Mouse (Mus musculus): ENCODE data around the gene Rgs9. TPM values are rescaled to one million over a fixed set of nuclear protein-coding genes. Genes with fewer than 3 reads are reported as not detected.

The Rgs9 gene
- polyA plus RNA-seq, 1 experiment = 4.8 TPM

DNA sequence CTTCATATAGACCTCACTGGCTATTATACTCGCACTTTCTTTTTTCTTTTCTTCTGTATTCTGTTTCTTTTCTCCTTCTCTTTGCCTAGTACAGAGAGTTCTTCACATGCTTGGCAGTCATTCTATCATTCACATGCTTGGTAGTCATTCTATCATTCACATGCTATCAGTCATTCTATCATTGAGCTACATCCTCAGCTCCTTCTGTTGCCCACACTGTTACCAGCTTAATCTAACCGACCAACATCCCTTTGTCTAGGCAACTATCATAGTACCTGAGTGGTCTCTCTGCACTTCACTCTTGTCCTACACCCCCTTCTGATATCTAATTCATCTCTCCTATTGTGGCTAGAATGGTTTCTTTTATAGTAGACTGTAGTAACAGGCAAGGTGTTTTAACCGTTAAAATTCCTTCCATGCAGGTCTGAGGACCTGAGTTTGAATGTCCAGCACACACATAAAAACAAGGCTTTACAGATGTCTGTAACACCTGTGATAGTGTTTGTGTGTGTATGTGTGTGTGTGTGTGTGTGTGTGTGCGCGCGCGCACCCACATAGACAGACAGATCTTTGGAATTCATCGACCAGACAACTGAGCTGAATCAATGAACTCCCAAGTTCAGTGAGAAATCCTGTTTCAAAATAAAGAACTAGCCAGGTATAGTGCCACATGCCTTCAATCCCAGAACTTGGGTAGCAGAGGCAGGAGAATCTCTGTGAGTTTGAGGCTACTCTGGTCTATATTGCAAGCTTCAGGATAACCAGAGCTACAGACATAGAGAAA is 41.4 kb upstream of the Rgs9 start:
- Histone ChIP-seq H3K9ac (ENCODE audit: low read depth, poor library complexity, severe bottlenecking) (no peak overlapping the region), H3K27me3 (ENCODE audit: control insufficient read depth, insufficient read depth, low read length, poor library complexity, severe bottlenecking) (no peaks in the 10 kb centered on the region), H3K4me3 (ENCODE audit: low read depth, low read length) (no peak overlapping the region), H3K9me3 (replicated peaks; ENCODE audit: control insufficient read depth, insufficient read depth, low read length, poor library complexity, severe bottlenecking) (no peaks in the 10 kb centered on the region), H3K36me3 (ENCODE audit: control insufficient read depth, insufficient read depth, low read length, poor library complexity, severe bottlenecking) (no peaks in the 10 kb centered on the region), H3K27ac (ENCODE audit: insufficient read depth, low read length) (no peak overlapping the region), H3K4me1 (ENCODE audit: control insufficient read depth, insufficient read depth, low read length) (peaks cover 2% of the 10 kb centered on the region)
- TF ChIP-seq EP300 (IDR thresholded peaks at IDR 0.05; ENCODE audit: insufficient read depth, low read depth, low read length) (no peak), CTCF (IDR thresholded peaks at IDR 0.05; ENCODE audit: low read depth, low read length) (no peak)

DNA sequence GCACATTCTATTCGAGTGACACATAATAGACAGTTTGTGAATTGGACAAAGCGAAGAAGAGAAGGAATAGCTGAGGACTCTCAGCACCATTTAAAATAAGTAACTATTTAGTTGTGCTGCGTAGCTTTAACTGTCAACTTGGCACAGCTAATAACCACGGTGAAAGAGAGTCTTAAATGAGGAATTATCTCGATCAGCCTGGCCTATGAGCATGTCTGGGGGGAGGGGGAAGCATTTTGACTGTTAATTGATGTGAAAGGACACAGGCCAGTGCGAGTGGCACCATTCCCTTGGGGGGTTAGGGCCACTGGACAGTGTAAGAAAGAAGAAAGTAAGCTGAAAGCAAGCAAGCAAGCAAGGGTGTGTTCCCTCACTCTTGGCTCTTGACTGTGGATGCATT is 38.0 kb upstream of the Rgs9 start:
- H3K9me3 ChIP-seq (replicated peaks; ENCODE audit: control insufficient read depth, insufficient read depth, low read length, poor library complexity, severe bottlenecking) = no peaks in the 10 kb centered on the region

GRCm38 (mm10) chr11:109334773-109335172 is 36.8 kb upstream of the Rgs9 start:
- H3K4me3 ChIP-seq (ENCODE audit: low read depth, low read length) = no peak overlapping the region
- no peak overlapping the region for H3K9ac ChIP-seq (ENCODE audit: low read depth, poor library complexity, severe bottlenecking)
- H3K4me1 ChIP-seq (ENCODE audit: control insufficient read depth, insufficient read depth, low read length) = no peaks in the 10 kb centered on the region
- H3K9me3 ChIP-seq (replicated peaks; ENCODE audit: control insufficient read depth, insufficient read depth, low read length, poor library complexity, severe bottlenecking) = no peaks in the 10 kb centered on the region
- H3K27me3 ChIP-seq (ENCODE audit: control insufficient read depth, insufficient read depth, low read length, poor library complexity, severe bottlenecking) = no peaks in the 10 kb centered on the region
- no peaks in the 10 kb centered on the region for H3K36me3 ChIP-seq (ENCODE audit: control insufficient read depth, insufficient read depth, low read length, poor library complexity, severe bottlenecking)
- H3K27ac ChIP-seq (ENCODE audit: insufficient read depth, low read length) = no peak overlapping the region
- TF ChIP-seq POLR2A (IDR thresholded peaks at IDR 0.05; ENCODE audit: insufficient read depth, low read length) (no peak), EP300 (IDR thresholded peaks at IDR 0.05; ENCODE audit: insufficient read depth, low read depth, low read length) (no peak), CTCF (IDR thresholded peaks at IDR 0.05; ENCODE audit: low read depth, low read length) (no peak)

More for the DNA sequence above, 38.0 kb upstream of the Rgs9 start:
- TF ChIP-seq EP300 (IDR thresholded peaks at IDR 0.05; ENCODE audit: insufficient read depth, low read depth, low read length) = no peak
- TF ChIP-seq POLR2A (IDR thresholded peaks at IDR 0.05; ENCODE audit: insufficient read depth, low read length) = no peak
- Histone ChIP-seq H3K27me3 (ENCODE audit: control insufficient read depth, insufficient read depth, low read length, poor library complexity, severe bottlenecking) (no peaks in the 10 kb centered on the region), H3K36me3 (ENCODE audit: control insufficient read depth, insufficient read depth, low read length, poor library complexity, severe bottlenecking) (no peaks in the 10 kb centered on the region), H3K9ac (ENCODE audit: low read depth, poor library complexity, severe bottlenecking) (no peak overlapping the region), H3K4me3 (ENCODE audit: low read depth, low read length) (no peak overlapping the region), H3K27ac (ENCODE audit: insufficient read depth, low read length) (no peak overlapping the region), H3K4me1 (ENCODE audit: control insufficient read depth, insufficient read depth, low read length) (no peaks in the 10 kb centered on the region)

GRCm38 (mm10) chr11:109332722-109333121 is 34.8 kb upstream of the Rgs9 start:
- Histone ChIP-seq H3K4me1 (ENCODE audit: control insufficient read depth, insufficient read depth, low read length) (no peaks in the 10 kb centered on the region), H3K9ac (ENCODE audit: low read depth, poor library complexity, severe bottlenecking) (no peak overlapping the region), H3K9me3 (replicated peaks; ENCODE audit: control insufficient read depth, insufficient read depth, low read length, poor library complexity, severe bottlenecking) (no peaks in the 10 kb centered on the region), H3K36me3 (ENCODE audit: control insufficient read depth, insufficient read depth, low read length, poor library complexity, severe bottlenecking) (no peaks in the 10 kb centered on the region), H3K27me3 (ENCODE audit: control insufficient read depth, insufficient read depth, low read length, poor library complexity, severe bottlenecking) (no peaks in the 10 kb centered on the region), H3K27ac (ENCODE audit: insufficient read depth, low read length) (no peak overlapping the region), H3K4me3 (ENCODE audit: low read depth, low read length) (no peak overlapping the region)
- TF ChIP-seq EP300 (IDR thresholded peaks at IDR 0.05; ENCODE audit: insufficient read depth, low read depth, low read length) (no peak), POLR2A (IDR thresholded peaks at IDR 0.05; ENCODE audit: insufficient read depth, low read length) (no peak), CTCF (IDR thresholded peaks at IDR 0.05; ENCODE audit: low read depth, low read length) (no peak)

DNA sequence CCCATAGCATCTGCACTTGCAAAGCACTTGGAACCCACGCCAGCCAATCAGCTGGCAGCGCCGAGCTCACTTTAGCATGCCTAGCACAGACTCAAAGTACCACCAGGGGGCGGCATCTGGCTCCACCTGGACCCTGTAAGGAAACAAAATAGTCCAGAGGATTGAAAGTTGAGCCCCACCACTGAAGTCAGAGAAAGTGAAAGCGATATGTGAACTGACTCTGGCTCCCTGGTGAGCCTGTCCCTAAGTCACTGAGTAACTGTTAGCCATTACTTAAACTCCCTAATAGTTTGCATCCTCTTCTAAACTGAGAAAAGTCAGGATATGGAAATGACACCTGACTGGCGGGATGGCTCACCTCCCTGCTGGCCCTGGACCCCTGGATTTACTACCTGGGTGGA is 33.5 kb upstream of the Rgs9 start:
- TF ChIP-seq POLR2A (IDR thresholded peaks at IDR 0.05; ENCODE audit: insufficient read depth, low read length) = no peak
- peak; percentile 78 for TF ChIP-seq CTCF (IDR thresholded peaks at IDR 0.05; ENCODE audit: low read depth, low read length)
- TF ChIP-seq EP300 (IDR thresholded peaks at IDR 0.05; ENCODE audit: insufficient read depth, low read depth, low read length) = 0 out of 2 replicates have a peak, but pooled peaks have one; percentile 43
- H3K27me3 ChIP-seq (ENCODE audit: control insufficient read depth, insufficient read depth, low read length, poor library complexity, severe bottlenecking) = no peaks in the 10 kb centered on the region
- no peaks in the 10 kb centered on the region for H3K4me1 ChIP-seq (ENCODE audit: control insufficient read depth, insufficient read depth, low read length)
- no peaks in the 10 kb centered on the region for H3K9me3 ChIP-seq (replicated peaks; ENCODE audit: control insufficient read depth, insufficient read depth, low read length, poor library complexity, severe bottlenecking)
- H3K36me3 ChIP-seq (ENCODE audit: control insufficient read depth, insufficient read depth, low read length, poor library complexity, severe bottlenecking) = no peaks in the 10 kb centered on the region
- H3K4me3 ChIP-seq (ENCODE audit: low read depth, low read length) = no peak overlapping the region
- H3K9ac ChIP-seq (ENCODE audit: low read depth, poor library complexity, severe bottlenecking) = no peak overlapping the region
- no peak overlapping the region for H3K27ac ChIP-seq (ENCODE audit: insufficient read depth, low read length)

DNA sequence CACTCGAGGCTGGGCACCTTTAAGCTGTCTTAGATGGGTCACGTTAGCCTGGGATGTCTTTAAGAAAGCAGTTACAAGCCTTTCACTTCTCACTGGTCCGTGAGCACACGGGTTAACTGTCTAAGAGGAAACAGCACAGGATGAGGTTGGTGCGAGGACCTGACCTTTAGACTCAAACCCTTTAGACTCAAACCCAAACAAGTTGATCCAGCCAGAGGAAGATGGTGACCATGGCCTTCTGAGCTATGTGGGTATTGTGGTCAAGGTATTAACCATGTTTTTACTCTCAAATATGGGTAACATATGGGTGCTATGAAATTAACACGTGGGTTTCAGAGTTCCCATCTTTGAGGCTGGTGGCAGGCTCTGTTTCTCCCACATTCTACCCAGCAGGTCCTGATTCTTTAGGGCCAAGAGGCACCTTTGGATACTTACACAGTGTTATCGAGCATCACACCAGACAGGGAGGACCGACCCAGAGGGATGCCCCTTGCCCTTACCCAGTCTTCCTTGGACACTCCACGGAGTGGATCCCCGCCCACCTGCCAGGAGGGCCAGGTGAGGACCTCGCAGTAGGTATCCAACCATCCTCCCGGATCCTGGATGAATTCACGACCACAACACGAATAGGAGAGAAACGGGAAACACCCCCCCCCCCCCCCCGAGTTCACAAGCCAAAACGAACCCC is 32.9 kb upstream of the Rgs9 start:
- Histone ChIP-seq H3K27me3 (ENCODE audit: control insufficient read depth, insufficient read depth, low read length, poor library complexity, severe bottlenecking) (no peaks in the 10 kb centered on the region), H3K9me3 (replicated peaks; ENCODE audit: control insufficient read depth, insufficient read depth, low read length, poor library complexity, severe bottlenecking) (no peaks in the 10 kb centered on the region), H3K4me3 (ENCODE audit: low read depth, low read length) (peak overlapping the region; percentile 5; the same call in 1 of the 2 replicates), H3K27ac (ENCODE audit: insufficient read depth, low read length) (no peak overlapping the region), H3K4me1 (ENCODE audit: control insufficient read depth, insufficient read depth, low read length) (no peaks in the 10 kb centered on the region), H3K9ac (ENCODE audit: low read depth, poor library complexity, severe bottlenecking) (no peak overlapping the region), H3K36me3 (ENCODE audit: control insufficient read depth, insufficient read depth, low read length, poor library complexity, severe bottlenecking) (no peaks in the 10 kb centered on the region)
- TF ChIP-seq CTCF (IDR thresholded peaks at IDR 0.05; ENCODE audit: low read depth, low read length) = no peak
- no peak for TF ChIP-seq POLR2A (IDR thresholded peaks at IDR 0.05; ENCODE audit: insufficient read depth, low read length)
- no peak for TF ChIP-seq EP300 (IDR thresholded peaks at IDR 0.05; ENCODE audit: insufficient read depth, low read depth, low read length)

All from ES-Bruce4 (cell line).